Mouse (Mus musculus) urinary bladder, postnatal 4 days (tissue): ENCODE data around the gene C2cd2.

Source experiments
- DNase-seq, 2 experiments: peaks; one replicate each; pipeline ENCODE4 v3.0.0; 2021 to 2022; ENCODE audit warnings: low spot score in 2 of 2

Gene C2cd2

GRCm38 (mm10) chr16:97887762-97888161 lies 74.6 kb downstream of the C2cd2 start:
- DNase-seq, result no peak

DNA sequence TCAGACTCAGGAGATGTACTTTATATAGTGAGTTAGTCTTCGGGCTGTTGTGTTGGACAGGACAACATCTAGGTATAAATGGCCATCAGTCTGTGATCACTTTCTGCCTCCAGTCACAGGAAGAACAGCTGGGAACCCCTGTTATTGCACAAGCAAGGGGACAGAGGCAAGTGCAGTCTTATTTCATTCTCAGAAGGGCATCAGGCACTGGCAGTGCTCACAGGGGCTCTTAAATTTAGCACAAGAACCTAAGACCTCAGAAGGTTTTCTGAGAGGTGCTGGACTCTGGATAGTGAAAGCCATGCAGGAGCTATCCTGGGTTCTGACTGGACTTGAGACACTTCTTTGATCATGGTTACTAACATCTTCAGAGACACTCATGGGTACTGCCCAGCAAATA lies 78.7 kb downstream of the C2cd2 start:
- DNase-seq, result no peak

DNA sequence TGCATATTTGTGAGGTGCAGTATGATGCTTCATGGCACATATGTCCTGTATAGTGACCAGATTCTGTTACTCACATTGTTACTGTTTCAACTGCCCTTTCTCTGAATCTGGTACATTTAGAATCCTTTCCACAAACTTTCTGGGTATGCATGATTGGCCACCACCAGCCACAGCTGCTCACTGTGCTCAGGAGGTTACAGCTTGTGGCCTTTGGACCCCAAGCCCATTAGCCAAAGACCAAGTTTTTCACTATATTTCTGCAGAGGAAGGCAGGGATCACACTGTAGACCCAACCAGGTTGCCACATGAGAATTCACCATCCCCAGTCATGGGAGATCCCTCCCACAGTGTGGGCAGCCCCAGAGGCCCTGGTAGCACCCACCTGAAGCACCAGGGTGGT lies 79.5 kb downstream of the C2cd2 start:
- DNase-seq, result no peak

DNA sequence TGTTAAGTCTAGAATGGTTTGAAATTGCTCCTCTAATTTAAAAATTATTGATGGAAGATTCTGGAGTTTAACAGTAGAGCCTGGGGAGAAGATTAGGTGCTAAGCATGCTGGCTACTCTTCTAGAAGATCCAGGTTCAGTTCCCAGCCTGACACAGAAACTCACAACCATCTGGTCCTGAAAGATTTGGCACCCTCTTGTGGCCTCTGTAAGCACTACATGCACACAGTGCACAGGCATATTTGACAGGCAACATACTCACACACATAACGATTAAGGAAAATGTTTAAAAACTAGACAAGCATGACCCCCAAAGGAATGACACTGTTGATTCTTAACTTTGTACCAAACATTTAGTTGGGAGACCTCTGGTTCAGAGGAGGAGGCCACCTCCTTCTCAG lies 83.3 kb downstream of the C2cd2 start:
- DNase-seq, result no peak

DNA sequence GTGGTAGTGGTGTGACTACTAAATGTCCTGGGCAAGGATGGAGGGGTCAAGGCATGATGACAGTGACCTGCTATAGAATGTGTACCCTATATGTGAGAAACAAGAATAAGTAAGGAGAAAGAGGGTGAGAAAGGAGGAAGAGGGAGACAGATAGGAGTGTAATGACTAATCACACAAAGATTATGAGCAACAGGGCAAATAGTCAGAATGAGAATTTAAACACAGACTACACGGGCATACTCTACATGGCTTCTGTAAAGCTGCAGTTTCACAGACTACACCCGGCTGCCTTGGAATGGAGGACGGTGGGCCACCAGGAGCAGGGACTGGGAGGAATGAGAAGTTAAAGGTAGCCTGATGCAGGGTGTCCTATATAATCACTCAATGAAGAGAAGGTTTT lies 84.9 kb downstream of the C2cd2 start:
- no peak for DNase-seq

GRCm38 (mm10) chr16:97875101-97875500 lies 87.3 kb downstream of the C2cd2 start:
- DNase-seq, result no peak

GRCm38 (mm10) chr16:97874376-97874775 lies 88.0 kb downstream of the C2cd2 start:
- no peak for DNase-seq

- no peak for DNase-seq
Observed at GRCm38 (mm10) chr16:97872657-97873056, 89.7 kb downstream of the C2cd2 start.

GRCm38 (mm10) chr16:97869193-97870102 lies 93.0 kb downstream of the C2cd2 start:
- no peak for DNase-seq

DNA sequence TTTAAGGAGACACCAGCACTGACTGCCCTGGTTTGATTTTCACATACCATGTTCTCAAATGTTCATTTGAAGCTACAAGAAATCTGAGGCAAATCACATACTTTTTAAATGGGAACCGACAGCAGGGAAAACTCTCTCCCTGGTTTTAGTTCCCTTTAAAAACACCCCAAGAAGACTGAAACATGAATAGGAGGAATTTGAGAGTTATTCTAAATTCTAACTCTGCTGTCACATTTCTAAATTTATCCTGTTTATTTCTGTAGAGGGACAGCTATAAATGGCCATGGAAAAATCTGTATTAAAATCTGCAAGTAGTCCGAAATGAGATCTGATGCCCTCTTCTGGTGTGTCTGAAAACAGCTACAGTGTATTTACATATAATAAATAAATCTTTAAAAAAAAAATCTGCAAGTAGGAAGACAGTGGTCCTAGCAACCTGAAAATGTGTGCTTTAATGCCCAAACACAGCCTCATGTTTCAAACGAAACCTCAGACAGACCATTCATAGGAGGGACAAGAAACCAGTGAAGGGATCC lies 98.4 kb downstream of the C2cd2 start:
- DNase-seq, result no peak

DNA sequence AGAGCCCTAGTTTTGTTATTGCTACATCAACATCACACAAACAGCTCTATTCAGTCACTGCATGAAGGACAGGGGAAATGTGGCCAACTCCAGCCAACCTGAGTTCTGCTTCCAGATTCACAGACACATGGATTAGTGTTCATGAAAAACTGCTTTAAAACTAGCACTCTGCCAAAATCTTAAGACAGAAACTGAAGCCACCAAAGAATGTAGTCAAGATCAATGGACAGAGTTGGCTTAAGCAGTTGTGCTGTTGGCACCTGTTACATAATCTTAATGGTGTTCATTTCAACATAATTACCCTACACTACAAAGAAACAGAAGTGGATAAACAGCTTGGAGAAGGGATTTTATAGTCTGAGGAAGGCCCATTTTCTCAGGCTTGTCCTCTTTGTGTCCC lies 106.3 kb downstream of the C2cd2 start:
- no peak for DNase-seq

- DNase-seq, result peak; percentile 84 to 87
Observed at GRCm38 (mm10) chr16:97851741-97852319, 110.6 kb downstream of the C2cd2 start, which contains the start of gene Prdm15. TSS of gene Prdm15 (minus strand) at chr16:97851850.

GRCm38 (mm10) chr16:97851061-97851740 lies 111.2 kb downstream of the C2cd2 start:
- peak; percentile 87 to 88 for DNase-seq

DNA sequence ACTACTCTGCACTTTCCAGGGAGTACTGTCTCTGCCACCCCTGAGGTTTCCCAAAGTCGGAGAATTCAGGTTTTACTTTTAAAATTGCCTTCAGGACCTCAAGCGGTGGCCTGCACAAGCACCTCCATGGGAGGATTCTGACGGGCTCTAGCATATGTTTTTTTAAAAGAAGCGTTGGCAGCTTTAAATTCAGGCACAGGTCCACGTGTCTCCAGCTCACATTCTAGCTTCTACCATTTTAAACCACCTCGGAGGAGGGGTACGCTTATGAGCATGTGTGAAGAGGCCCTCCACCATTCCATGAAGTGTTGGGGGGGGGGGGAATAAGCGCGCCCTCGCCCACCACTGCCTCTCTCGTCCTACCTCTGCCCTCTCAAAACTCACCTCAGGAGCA lies 111.7 kb downstream of the C2cd2 start:
- no peak for DNase-seq

GRCm38 (mm10) chr16:97848832-97849231 lies 113.6 kb downstream of the C2cd2 start:
- DNase-seq, result no peak

- no peak for DNase-seq
Observed at GRCm38 (mm10) chr16:97844967-97845937, 117.1 kb downstream of the C2cd2 start.

- no peak for DNase-seq
Observed at GRCm38 (mm10) chr16:97832154-97832553, 130.2 kb downstream of the C2cd2 start.

DNA sequence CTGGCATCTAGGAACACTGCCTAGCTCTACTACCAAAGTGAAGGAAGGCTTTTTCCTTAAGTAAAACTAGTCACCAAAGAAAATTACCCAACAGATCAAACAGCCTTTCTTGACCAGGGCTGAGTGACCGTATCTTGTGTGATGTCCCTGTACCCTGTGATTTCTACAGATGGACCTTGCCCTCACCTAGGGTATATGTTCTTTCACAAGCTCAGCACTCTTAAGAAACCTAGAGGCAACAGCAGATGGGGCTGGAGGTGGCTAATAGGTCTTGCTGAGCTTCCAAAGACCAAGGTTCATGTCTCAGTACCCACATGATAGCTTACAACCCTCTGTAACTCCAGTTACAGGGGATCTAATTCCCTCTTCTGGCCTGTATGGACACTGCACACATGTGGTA lies 134.2 kb downstream of the C2cd2 start:
- no peak for DNase-seq

- no peak for DNase-seq
Observed at GRCm38 (mm10) chr16:97823311-97824007, 138.9 kb downstream of the C2cd2 start.

- no peak for DNase-seq
Observed at GRCm38 (mm10) chr16:97819532-97819931, 142.9 kb downstream of the C2cd2 start.

GRCm38 (mm10) chr16:97817414-97817813 lies 145.0 kb downstream of the C2cd2 start:
- DNase-seq, result no peak
